Mouse (Mus musculus) layer of hippocampus, postnatal 36 days (tissue): ENCODE results near the gene Prss36. TPM values are rescaled to one million over a fixed set of nuclear protein-coding genes. Genes with fewer than 3 reads are reported as not detected.

Source experiments
- DNase-seq, 2 experiments: peaks; one replicate each; pipeline ENCODE4 v3.0.0; 2022
- total RNA-seq, 2 experiments: library from RNA; stranded (reverse); gene quantifications; 2 replicates each; pipeline ENCODE4 v1.2.3; 2021

Gene Prss36
- total RNA-seq, 2 experiments from 2014 or later: 11.0 to 11.6 TPM

- peak; percentile 92 to 95 for DNase-seq
These were observed 11.3 kb downstream of the Prss36 start for GRCm38 (mm10) chr7:127935028-127935722.

GRCm38 (mm10) chr7:127934075-127934474 lies 12.4 kb downstream of the Prss36 start:
- DNase-seq: no peak

GRCm38 (mm10) chr7:127932273-127933031 lies 14.1 kb downstream of the Prss36 start:
- DNase-seq: no peak

- no peak for DNase-seq
These were observed 15.0 kb downstream of the Prss36 start for GRCm38 (mm10) chr7:127931351-127932135.

GRCm38 (mm10) chr7:127930636-127931035 lies 15.9 kb downstream of the Prss36 start:
- DNase-seq: no peak

- no peak for DNase-seq
These were observed 16.6 kb downstream of the Prss36 start, which contains the start of gene Prss8 for GRCm38 (mm10) chr7:127929923-127930322. Gene Prss8 (minus strand): TSS chr7:127930104.

- no peak for DNase-seq
These were observed 17.9 kb downstream of the Prss36 start for GRCm38 (mm10) chr7:127928596-127928995.

GRCm38 (mm10) chr7:127927726-127928125 lies 18.8 kb downstream of the Prss36 start:
- no peak for DNase-seq

GRCm38 (mm10) chr7:127926846-127927245 lies 19.7 kb downstream of the Prss36 start:
- DNase-seq: no peak

GRCm38 (mm10) chr7:127926066-127926465 lies 20.5 kb downstream of the Prss36 start:
- no peak for DNase-seq

- DNase-seq: no peak
These were observed 21.3 kb downstream of the Prss36 start for GRCm38 (mm10) chr7:127925252-127925651.

- no peak for DNase-seq
These were observed 22.8 kb downstream of the Prss36 start for GRCm38 (mm10) chr7:127923714-127924113.

- peak in 1 of 2 experiments; percentile 30 for DNase-seq
These were observed 23.9 kb downstream of the Prss36 start for GRCm38 (mm10) chr7:127922451-127923275.

GRCm38 (mm10) chr7:127921516-127921915 lies 25.0 kb downstream of the Prss36 start:
- no peak for DNase-seq

GRCm38 (mm10) chr7:127919290-127919689 lies 27.2 kb downstream of the Prss36 start:
- no peak for DNase-seq

GRCm38 (mm10) chr7:127918203-127918602 lies 28.3 kb downstream of the Prss36 start:
- DNase-seq: no peak

GRCm38 (mm10) chr7:127915293-127915692 lies 31.2 kb downstream of the Prss36 start:
- no peak for DNase-seq

- DNase-seq: no peak
These were observed 33.6 kb downstream of the Prss36 start for GRCm38 (mm10) chr7:127912938-127913337.

GRCm38 (mm10) chr7:127912190-127912871 lies 34.2 kb downstream of the Prss36 start, which contains the start of gene Kat8:
Gene Kat8 (plus strand): TSS chr7:127912516.
- peak; percentile 86 for DNase-seq

- no peak for DNase-seq
These were observed 37.9 kb downstream of the Prss36 start for GRCm38 (mm10) chr7:127908656-127909055.

GRCm38 (mm10) chr7:127907939-127908338 lies 38.6 kb downstream of the Prss36 start:
- no peak for DNase-seq
